Mouse (Mus musculus): Measurements from ENCODE around the gene Zfp697. TPM values are rescaled to one million over a fixed set of nuclear protein-coding genes. Genes with fewer than 3 reads are reported as not detected.
A peak's percentile ranks its signal among the peaks of the same experiment; 100 is the strongest.

Zfp697 gene
- polyA plus RNA-seq, 1 experiment = 0.25 TPM

DNA sequence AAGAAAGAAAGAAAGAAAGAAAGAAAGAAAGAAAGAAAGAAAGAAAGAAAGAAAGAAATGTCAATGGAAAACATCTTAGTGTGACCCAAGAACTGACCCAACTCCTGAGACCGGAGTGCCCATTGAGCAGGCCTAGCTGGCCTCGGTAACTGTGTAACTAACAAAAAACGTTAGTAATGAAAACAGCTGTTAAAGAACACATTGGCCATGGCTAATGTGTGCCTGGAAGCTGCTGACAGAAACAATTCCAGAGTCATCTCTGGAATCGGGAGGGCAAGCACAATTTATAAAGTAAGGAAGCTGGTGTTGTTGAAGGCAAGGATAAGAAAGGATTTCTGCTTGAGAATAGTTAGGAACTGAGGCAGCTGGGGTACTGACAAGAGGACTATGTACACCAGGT is 14.0 kb upstream of the Zfp697 start:
- TF ChIP-seq POLR2A (IDR thresholded peaks at IDR 0.05; ENCODE audit: borderline replicate concordance, low read depth, low read length) (no peak), CTCF (IDR thresholded peaks at IDR 0.05; ENCODE audit: low read depth, low read length) (no peak)
- H3K4me1 ChIP-seq (ENCODE audit: control insufficient read depth, insufficient read depth, low read length) = no peaks in the 10 kb centered on the region
- no peak overlapping the region for H3K4me3 ChIP-seq (ENCODE audit: insufficient read depth, low read length)
- no peak overlapping the region for H3K27ac ChIP-seq (ENCODE audit: insufficient read depth, low read depth, low read length)

DNA sequence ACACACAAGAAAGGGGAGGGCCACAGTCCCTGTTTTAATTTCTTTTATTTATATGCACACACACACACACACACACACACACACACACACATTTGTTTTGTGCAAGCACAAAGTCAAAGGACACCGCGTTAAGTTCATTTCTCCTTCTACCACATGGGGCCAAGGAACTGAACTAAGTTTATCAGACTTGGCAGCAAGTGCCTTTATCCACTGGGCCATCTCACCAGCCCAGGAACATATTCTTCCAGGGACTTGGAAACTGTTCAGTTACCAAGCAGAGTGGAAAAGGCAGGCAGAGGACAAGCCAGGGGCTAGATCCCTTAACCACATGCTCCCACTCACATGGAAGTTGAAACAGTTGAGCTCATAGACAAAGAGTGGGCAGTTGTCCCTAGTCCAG is 13.5 kb upstream of the Zfp697 start:
- Histone ChIP-seq H3K4me3 (ENCODE audit: insufficient read depth, low read length) (no peak overlapping the region), H3K4me1 (ENCODE audit: control insufficient read depth, insufficient read depth, low read length) (no peaks in the 10 kb centered on the region), H3K27ac (ENCODE audit: insufficient read depth, low read depth, low read length) (no peak overlapping the region)
- no peak for TF ChIP-seq CTCF (IDR thresholded peaks at IDR 0.05; ENCODE audit: low read depth, low read length)
- TF ChIP-seq POLR2A (IDR thresholded peaks at IDR 0.05; ENCODE audit: borderline replicate concordance, low read depth, low read length) = no peak

DNA sequence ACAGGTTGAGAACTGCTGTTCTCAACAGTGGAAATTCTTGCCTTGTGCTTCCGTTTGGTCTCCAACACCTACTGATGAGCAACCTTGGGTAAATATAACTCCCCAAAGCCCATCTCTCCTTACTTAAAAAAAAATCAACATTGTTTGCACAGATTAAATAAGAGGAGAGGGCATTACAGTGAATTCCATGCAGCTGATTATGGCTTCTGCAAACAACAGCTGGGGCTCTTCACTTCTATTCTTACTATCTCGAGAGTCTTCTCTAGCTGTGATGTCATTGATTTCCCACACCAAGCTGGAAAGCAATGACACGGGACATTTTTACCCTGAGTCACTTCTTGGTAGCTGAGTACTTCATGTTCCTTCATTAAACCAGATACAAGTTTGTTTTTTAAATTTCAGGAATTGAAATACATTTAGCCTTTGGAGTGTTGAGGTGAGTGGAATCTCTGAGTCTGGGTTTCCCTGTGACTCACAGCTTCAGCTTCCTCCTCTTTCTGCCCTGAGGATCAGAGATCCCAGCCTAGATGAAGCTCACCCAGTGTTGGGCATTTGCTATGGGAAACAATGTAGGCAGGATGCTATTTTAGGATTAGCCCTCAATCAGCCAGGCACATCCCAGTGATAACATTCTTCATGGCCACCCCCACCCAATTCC is 8.1 kb upstream of the Zfp697 start:
- no peak overlapping the region for H3K27ac ChIP-seq (ENCODE audit: insufficient read depth, low read depth, low read length)

DNA sequence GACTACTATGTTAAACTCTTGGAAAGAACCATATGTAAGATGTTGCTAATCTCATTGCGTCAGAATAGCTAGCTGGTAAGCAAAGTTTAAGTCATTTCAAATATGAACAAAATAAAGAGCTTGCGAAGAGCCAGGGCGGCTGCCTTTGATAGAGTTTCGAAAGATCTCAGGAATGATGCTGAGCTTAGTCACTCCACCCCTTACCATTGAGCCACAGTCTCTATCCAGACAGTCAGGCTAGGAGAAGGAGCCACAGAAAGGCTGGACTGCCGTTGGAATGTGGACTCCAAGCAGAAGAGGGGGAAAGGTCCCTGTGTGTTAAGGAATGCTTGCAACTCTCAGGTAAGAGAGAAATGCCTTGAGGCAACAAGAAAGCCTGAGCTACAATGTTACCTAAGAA is 7.3 kb upstream of the Zfp697 start:
- H3K4me3 ChIP-seq (ENCODE audit: insufficient read depth, low read length) = no peak overlapping the region
- TF ChIP-seq CTCF (IDR thresholded peaks at IDR 0.05; ENCODE audit: low read depth, low read length) (no peak), POLR2A (IDR thresholded peaks at IDR 0.05; ENCODE audit: borderline replicate concordance, low read depth, low read length) (no peak)
- H3K4me1 ChIP-seq (ENCODE audit: control insufficient read depth, insufficient read depth, low read length) = peaks cover 7% of the 10 kb centered on the region
- no peak overlapping the region for H3K27ac ChIP-seq (ENCODE audit: insufficient read depth, low read depth, low read length)

More for the DNA sequence above, 8.1 kb upstream of the Zfp697 start:
- Histone ChIP-seq H3K4me3 (ENCODE audit: insufficient read depth, low read length) (no peak overlapping the region), H3K4me1 (ENCODE audit: control insufficient read depth, insufficient read depth, low read length) (peaks cover 7% of the 10 kb centered on the region)
- no peak for TF ChIP-seq POLR2A (IDR thresholded peaks at IDR 0.05; ENCODE audit: borderline replicate concordance, low read depth, low read length)
- TF ChIP-seq CTCF (IDR thresholded peaks at IDR 0.05; ENCODE audit: low read depth, low read length) = no peak

DNA sequence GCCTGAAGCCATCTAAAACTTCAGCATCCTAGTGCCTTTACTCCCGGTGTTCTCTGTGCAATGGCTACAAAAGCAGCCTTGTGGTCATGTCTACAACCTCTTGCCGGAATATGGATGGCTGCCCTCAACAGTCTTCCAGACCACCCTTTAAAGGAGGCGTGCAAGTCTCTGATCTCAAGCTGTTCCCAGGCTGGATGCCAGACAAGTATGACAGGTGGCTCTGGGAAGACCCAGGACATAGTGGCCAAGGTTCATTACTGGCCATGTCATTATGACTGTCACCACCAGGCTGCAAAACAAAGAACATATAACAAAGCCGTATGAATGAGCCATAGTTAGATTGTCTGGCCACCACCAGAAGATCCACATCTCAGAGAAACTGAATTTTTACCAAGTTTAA is 4.0 kb upstream of the Zfp697 start:
- peaks cover 7% of the 10 kb centered on the region for H3K4me1 ChIP-seq (ENCODE audit: control insufficient read depth, insufficient read depth, low read length)
- TF ChIP-seq CTCF (IDR thresholded peaks at IDR 0.05; ENCODE audit: low read depth, low read length) = no peak
- no peak for TF ChIP-seq POLR2A (IDR thresholded peaks at IDR 0.05; ENCODE audit: borderline replicate concordance, low read depth, low read length)
- no peak overlapping the region for H3K4me3 ChIP-seq (ENCODE audit: insufficient read depth, low read length)
- H3K27ac ChIP-seq (ENCODE audit: insufficient read depth, low read depth, low read length) = no peak overlapping the region

DNA sequence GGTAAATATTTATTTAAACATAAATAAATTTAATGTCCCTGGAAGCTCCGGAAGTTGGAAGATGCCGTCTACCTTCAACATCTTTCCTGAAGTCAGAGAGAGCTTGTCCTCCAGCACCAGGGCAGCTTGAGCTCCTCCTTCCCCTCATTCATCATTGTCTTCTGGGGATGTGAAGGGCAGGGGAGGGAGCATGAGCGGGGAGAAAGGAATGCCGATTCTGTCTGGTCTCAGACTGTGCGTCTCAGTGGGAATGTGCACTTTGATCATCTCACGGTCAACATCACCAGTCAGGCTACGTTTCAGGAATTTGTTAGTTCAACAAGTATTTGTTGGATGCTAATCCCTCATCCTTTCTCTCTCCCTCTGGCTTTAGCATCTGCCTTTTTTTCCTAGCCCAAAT is 3.0 kb upstream of the Zfp697 start:
- TF ChIP-seq POLR2A (IDR thresholded peaks at IDR 0.05; ENCODE audit: borderline replicate concordance, low read depth, low read length) (no peak), CTCF (IDR thresholded peaks at IDR 0.05; ENCODE audit: low read depth, low read length) (no peak)
- H3K27ac ChIP-seq (ENCODE audit: insufficient read depth, low read depth, low read length) = no peak overlapping the region
- H3K4me1 ChIP-seq (ENCODE audit: control insufficient read depth, insufficient read depth, low read length) = peaks cover 3% of the 10 kb centered on the region
- no peak overlapping the region for H3K4me3 ChIP-seq (ENCODE audit: insufficient read depth, low read length)

DNA sequence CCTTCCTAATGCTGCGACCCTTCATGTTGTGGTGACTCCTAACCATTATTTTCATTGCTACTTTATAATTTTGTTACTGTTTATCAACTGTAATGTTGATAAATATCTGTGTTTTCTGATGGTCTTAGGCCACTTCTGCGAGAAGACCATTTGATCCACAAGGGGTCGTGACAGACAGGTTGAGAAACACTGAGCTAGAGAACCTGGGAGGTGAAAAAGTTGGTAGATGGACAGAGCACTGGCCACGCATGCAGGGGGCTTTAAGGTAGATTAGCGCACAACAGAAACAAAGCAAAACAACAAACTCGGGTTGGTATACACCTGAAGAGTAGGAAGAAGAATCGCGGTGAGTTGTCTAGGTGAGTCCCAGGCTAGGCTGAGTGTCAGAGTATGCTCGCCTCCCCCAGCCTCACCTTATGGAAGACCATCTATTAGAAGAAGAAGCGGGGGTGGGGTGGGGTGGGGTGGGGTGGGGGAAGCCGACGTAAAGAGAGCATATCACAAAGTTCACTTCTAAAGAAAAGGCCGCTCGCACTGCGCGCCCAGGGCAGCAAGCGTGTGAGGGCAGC is 500 bp upstream of the Zfp697 start:
- no peak overlapping the region for H3K27ac ChIP-seq (ENCODE audit: insufficient read depth, low read depth, low read length)
- H3K4me1 ChIP-seq (ENCODE audit: control insufficient read depth, insufficient read depth, low read length) = no peaks in the 10 kb centered on the region; the same call in 1 of the 2 replicates
- H3K4me3 ChIP-seq (ENCODE audit: insufficient read depth, low read length) = peak overlapping the region; percentile 60
- no peak for TF ChIP-seq CTCF (IDR thresholded peaks at IDR 0.05; ENCODE audit: low read depth, low read length)

DNA sequence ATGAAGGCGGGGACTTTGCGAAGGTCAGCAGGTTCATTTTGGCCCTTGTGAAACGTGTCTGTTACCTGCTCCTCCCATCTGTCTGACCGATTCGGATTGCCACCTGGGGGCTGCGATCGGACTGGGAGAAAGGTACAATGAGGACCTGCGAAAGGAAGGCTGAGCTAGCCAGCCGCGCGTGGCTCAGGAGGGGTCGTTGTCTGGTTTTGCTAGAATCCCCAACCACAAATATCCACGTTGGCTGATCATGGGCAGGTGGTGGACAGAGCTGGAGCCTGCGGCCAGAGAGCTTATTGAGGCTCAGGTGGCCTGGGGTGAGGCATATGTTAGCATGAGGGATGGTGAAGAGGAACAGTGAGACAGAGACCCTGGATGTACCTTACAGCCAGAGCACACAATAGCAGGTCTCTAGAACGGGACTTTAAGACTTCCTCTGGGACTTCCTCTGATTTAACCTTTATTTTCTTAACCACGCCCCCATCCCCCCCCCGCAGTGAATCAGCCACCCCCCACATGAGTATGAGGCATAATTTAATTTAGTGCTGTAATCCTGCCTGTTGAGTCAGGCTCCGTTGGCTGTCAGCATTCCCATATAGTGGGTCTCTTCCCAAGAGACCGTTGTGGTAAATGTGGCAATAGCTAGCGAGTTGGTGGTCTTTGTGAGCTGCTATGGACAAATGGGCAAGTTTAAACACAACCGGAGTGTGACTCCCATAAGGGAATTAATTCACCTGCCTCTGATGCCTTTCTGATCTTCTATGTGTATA is 946 bp downstream of the Zfp697 start:
- Histone ChIP-seq H3K27ac (ENCODE audit: insufficient read depth, low read depth, low read length) (no peak overlapping the region), H3K4me3 (ENCODE audit: insufficient read depth, low read length) (peak overlapping the region; percentile 60), H3K4me1 (ENCODE audit: control insufficient read depth, insufficient read depth, low read length) (no peaks in the 10 kb centered on the region; the same call in 1 of the 2 replicates)
- TF ChIP-seq CTCF (IDR thresholded peaks at IDR 0.05; ENCODE audit: low read depth, low read length) (no peak), POLR2A (IDR thresholded peaks at IDR 0.05; ENCODE audit: borderline replicate concordance, low read depth, low read length) (no peak)

DNA sequence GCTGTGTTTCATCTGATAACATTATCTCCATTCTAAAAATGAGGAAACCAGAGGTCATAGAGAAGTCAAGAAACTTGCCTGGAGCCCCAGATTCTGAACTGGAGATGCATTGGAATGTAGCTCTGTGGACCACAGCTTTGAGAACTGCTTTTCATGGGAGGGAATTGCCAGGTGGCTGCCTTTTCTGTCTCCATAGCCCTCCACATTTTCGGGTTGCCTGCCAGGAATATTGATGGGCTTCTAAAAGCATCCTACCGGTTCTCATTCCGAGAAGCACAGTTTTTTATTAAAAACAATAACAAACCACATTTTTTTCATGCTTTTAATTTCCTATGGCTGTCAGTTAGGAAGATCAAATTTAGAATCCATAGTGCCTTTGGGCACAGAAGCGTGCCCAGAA is 4.8 kb downstream of the Zfp697 start:
- Histone ChIP-seq H3K4me1 (ENCODE audit: control insufficient read depth, insufficient read depth, low read length) (no peaks in the 10 kb centered on the region), H3K27ac (ENCODE audit: insufficient read depth, low read depth, low read length) (no peak overlapping the region), H3K4me3 (ENCODE audit: insufficient read depth, low read length) (no peak overlapping the region)
- TF ChIP-seq POLR2A (IDR thresholded peaks at IDR 0.05; ENCODE audit: borderline replicate concordance, low read depth, low read length) = no peak
- no peak for TF ChIP-seq CTCF (IDR thresholded peaks at IDR 0.05; ENCODE audit: low read depth, low read length)

DNA sequence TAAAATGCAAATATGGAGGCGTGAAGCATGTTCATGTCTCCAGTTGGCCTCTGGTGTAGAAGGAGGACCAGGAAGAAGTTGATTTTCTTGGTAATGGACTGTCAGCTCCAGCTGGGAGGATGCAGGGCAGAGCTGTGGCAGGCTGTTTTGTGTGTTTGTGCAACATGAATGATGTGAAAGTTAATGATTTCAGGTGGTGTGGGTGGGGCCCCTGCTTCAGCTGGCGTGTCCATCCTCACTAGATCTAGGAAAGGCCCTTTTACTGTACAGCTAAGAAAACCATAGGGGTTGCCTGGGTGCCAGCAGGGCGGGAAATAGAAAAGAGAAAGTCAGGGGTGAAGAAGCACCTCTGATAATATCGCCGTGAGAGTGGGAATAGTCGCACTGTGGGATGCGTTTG is 5.5 kb downstream of the Zfp697 start:
- TF ChIP-seq CTCF (IDR thresholded peaks at IDR 0.05; ENCODE audit: low read depth, low read length) (no peak), POLR2A (IDR thresholded peaks at IDR 0.05; ENCODE audit: borderline replicate concordance, low read depth, low read length) (no peak)
- H3K4me3 ChIP-seq (ENCODE audit: insufficient read depth, low read length) = no peak overlapping the region
- H3K4me1 ChIP-seq (ENCODE audit: control insufficient read depth, insufficient read depth, low read length) = no peaks in the 10 kb centered on the region
- no peak overlapping the region for H3K27ac ChIP-seq (ENCODE audit: insufficient read depth, low read depth, low read length)
